Mouse (Mus musculus) embryonic facial prominence, embryonic 14.5 days (tissue): ENCODE results near the gene Homez. TPM values are rescaled to one million over a fixed set of nuclear protein-coding genes. Genes with fewer than 3 reads are reported as not detected.

Experiments used
- ATAC-seq: fragments of 200-750 bp; cut with Nextera tagmentation; 2 replicates; pipeline ENCODE4 v1.8.0; 2017; ENCODE audit warnings: low read depth, moderate number of reproducible peaks, moderate TSS enrichment
- DNase-seq: peaks from one replicate; pipeline ENCODE4 v3.0.0-alpha.2; 2015; ENCODE audit warnings: low spot score
- H3K27ac ChIP-seq: fragments of 300-500 bp; sonication (generic); replicated peaks from 2 replicates; pipeline ENCODE4 v1.5.1; 2014; ENCODE audit warnings: low read depth, mild to moderate bottlenecking, low read length, moderate library complexity
- H3K27me3 ChIP-seq: fragments of 300-500 bp; sonication (generic); replicated peaks from 2 replicates; pipeline ENCODE4 v1.6.1; 2014; ENCODE audit warnings: low read length; ENCODE audit not compliant: control insufficient read depth, insufficient read depth
- H3K36me3 ChIP-seq: fragments of 300-500 bp; sonication (generic); 2 replicates; pipeline ENCODE4 v1.6.1; 2014; ENCODE audit warnings: low read length, mixed read lengths; ENCODE audit not compliant: control insufficient read depth, insufficient read depth
- H3K4me1 ChIP-seq: fragments of 300-500 bp; sonication (generic); 2 replicates; pipeline ENCODE4 v1.6.1; 2014; ENCODE audit warnings: antibody characterized with exemption, low read length; ENCODE audit not compliant: control insufficient read depth, insufficient read depth
- H3K4me2 ChIP-seq: fragments of 300-500 bp; sonication (generic); 2 replicates; pipeline ENCODE4 v1.6.1; 2014; ENCODE audit warnings: low read depth, mild to moderate bottlenecking, low read length, moderate library complexity, mixed read lengths
- H3K4me3 ChIP-seq: fragments of 300-500 bp; sonication (generic); 2 replicates; pipeline ENCODE4 v1.5.1; 2014; ENCODE audit warnings: low read depth, mild to moderate bottlenecking, low read length
- H3K9ac ChIP-seq: fragments of 300-500 bp; sonication (generic); 2 replicates; pipeline ENCODE4 v1.6.1; 2014; ENCODE audit warnings: low read depth, mild to moderate bottlenecking, low read length, moderate library complexity, mixed read lengths
- H3K9me3 ChIP-seq: fragments of 300-500 bp; sonication (generic); 2 replicates; pipeline ENCODE4 v1.6.1; 2016; ENCODE audit warnings: low read length; ENCODE audit not compliant: control insufficient read depth
- WGBS: fragments of 180-500 bp; shearing (Covaris S2); extraction: QIAGEN DNeasy Blood & Tissue Kit; methylation state at CpG from one replicate; pipeline ENCODE4 v1.1.7; 2014; 5-methylcytosine and 5-hydroxymethylcytosine counted together
- polyA plus RNA-seq: library from polyadenylated mRNA; unstranded; fragments of >200 nt; fragmentation: Nextera tagmentation; extraction: Ambion mirVana; gene quantifications from 2 replicates; pipeline ENCODE4 v1.2.1, GENCODE M21; 2014

Gene Homez
- polyA plus RNA-seq, 1 experiment from 2014 or later = 9.1 TPM

DNA sequence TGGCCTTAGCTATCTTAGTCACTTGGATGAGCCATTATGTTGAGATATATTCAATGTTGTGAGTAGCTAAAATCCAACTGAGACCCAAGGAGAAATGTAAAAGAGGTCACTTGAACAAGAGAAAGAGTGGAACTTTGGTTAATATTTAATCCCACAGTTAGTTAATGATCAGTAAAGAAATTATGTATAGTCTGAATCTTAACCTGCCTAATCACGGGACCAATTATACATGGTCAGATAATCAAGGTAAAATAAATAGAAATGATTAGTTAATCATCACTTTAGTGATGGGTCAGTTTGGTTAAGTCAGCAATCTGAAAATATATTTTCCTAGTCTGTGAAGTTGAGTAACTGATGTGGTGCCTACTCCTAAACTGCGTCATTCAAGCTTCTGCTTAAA is 48.5 kb downstream of the Homez start:
- no peak for ATAC-seq
- no peaks in the 10 kb centered on the region for H3K9me3 ChIP-seq
- no peak overlapping the region for H3K4me2 ChIP-seq

GRCm38 (mm10) chr14:54817791-54818190 is 53.0 kb downstream of the Homez start:
- no peaks in the 10 kb centered on the region for H3K36me3 ChIP-seq
- no peak for ATAC-seq

More for the DNA sequence above, 48.5 kb downstream of the Homez start:
- Histone ChIP-seq H3K4me1 (no peaks in the 10 kb centered on the region), H3K27me3 (no peaks in the 10 kb centered on the region), H3K36me3 (no peaks in the 10 kb centered on the region), H3K4me3 (no peak overlapping the region), H3K27ac (no peak overlapping the region), H3K9ac (no peak overlapping the region)
- no peak for DNase-seq
- 82% methylated on average over 2 of the region's 2 CpGs for WGBS

DNA sequence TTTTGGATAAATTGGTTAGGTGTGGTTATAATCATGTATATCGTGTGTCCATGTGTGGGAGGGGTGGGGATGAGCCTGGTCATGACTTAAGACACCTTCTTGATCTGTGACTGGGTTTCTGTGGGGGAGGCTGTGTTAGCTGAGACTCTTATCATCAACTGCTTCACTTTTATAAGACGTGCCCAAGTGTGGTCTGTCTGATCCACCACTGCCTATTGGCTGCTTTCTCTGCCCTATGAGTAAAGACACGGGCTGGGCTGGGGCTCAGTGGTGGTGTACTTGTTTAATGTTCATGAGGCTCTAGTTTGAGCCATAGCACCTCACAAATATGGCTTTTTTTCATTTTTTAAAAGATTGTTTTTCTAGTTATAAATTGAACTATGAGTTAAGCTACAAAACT is 55.0 kb downstream of the Homez start:
- Histone ChIP-seq H3K9me3 (no peaks in the 10 kb centered on the region), H3K27me3 (no peaks in the 10 kb centered on the region), H3K27ac (no peak overlapping the region), H3K36me3 (no peaks in the 10 kb centered on the region), H3K4me1 (no peaks in the 10 kb centered on the region), H3K4me3 (no peak overlapping the region), H3K4me2 (no peak overlapping the region), H3K9ac (no peak overlapping the region)
- no peak for ATAC-seq
- no peak for DNase-seq
- 56% methylated on average over 3 of the region's 3 CpGs for WGBS

More at GRCm38 (mm10) chr14:54817791-54818190, 53.0 kb downstream of the Homez start:
- Histone ChIP-seq H3K27me3 (no peaks in the 10 kb centered on the region), H3K4me3 (no peak overlapping the region), H3K27ac (no peak overlapping the region), H3K4me1 (no peaks in the 10 kb centered on the region), H3K9ac (no peak overlapping the region), H3K4me2 (no peak overlapping the region), H3K9me3 (no peaks in the 10 kb centered on the region)
- WGBS = 41% methylated on average over 2 of the region's 2 CpGs
- DNase-seq = peak; percentile 10

GRCm38 (mm10) chr14:54813991-54814390 is 56.8 kb downstream of the Homez start, which contains the start of gene Rnf212b:
Gene Rnf212b, plus strand, starts transcription at chr14:54814141.
- H3K36me3 ChIP-seq = no peaks in the 10 kb centered on the region
- H3K4me2 ChIP-seq = no peak within 1 kb of the TSS
- ATAC-seq (no peak), DNase-seq (no peak)
- no peak within 1 kb of the TSS for H3K9ac ChIP-seq
- no peaks in the 10 kb centered on the region for H3K4me1 ChIP-seq
- WGBS = 83% methylated on average over 29 of the region's 29 CpGs
- no peak within 1 kb of the TSS for H3K27ac ChIP-seq
- no peak within 1 kb of the TSS for H3K4me3 ChIP-seq
- no peaks in the 10 kb centered on the region for H3K9me3 ChIP-seq
- H3K27me3 ChIP-seq = no peaks in the 10 kb centered on the region

DNA sequence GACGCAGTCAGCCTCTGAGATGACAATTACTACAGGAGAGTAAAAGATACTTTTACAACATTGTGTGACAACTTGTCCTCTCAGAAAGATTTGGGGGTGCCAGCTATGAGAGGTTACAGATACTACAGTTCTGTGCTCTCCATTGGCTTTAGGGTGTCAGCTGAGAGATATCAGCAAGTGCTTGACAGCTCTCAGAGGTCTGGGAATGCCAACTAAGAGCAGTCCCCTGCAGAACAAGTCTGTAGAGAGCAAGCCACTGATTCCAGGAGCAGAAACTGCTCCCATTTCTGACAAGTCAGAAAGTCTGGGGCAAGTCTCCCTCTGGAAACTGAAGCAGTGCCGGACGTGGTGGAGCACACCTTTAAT is 61.1 kb downstream of the Homez start:
- Histone ChIP-seq H3K27ac (no peak overlapping the region), H3K4me1 (no peaks in the 10 kb centered on the region), H3K27me3 (no peaks in the 10 kb centered on the region), H3K9ac (no peak overlapping the region), H3K36me3 (no peaks in the 10 kb centered on the region), H3K4me2 (no peak overlapping the region), H3K9me3 (no peaks in the 10 kb centered on the region), H3K4me3 (no peak overlapping the region)
- no peak for ATAC-seq
- DNase-seq = no peak
- WGBS = 87% methylated on average over 3 of the region's 3 CpGs

DNA sequence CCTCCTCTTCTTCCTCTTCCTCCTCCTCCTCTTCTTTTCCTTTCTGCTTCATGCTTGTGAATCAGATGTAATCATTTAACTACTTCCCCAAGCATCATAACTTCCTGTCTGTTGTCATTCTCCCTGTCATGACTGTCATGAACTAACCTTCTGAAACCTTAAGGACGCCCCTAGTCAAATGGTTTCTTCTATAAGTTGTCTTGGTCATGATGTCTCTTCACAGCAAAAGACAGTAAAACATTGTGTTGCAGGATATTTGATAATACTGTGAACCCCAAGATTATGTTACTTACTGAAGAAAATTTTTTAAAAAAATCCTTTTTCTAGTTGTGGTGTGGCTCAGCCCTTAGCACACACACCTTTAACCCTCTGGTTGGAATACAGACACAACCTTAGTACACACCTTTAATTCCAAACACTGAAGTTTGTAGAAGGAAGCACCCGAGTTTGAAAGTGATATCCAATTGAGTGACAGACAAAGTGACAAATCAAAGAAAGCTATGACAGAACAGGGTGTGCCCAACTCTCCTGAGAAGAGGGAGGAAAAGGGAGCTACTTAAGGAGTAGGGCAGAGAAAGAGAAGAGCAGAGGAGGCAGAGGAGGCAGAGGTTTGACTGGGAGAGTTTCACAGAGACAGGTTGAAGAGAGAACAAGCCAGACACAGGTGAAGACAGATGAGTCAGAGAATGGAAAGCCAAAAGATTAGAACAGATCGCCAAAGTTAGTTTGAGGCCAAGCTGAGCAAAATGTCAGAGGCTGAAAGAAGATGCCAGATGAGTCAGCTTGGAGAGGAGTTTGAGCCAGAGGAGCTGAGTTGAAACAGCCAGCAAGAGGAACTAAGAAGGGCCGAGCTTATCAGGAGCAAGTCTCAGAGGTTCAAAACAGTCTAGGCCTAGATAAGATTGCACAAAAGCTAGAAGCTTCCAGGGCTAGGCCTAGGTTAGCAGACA is 61.8 kb downstream of the Homez start:
- H3K27ac ChIP-seq = no peak overlapping the region
- DNase-seq (no peak), ATAC-seq (no peak)
- no peaks in the 10 kb centered on the region for H3K36me3 ChIP-seq
- no peaks in the 10 kb centered on the region for H3K4me1 ChIP-seq
- H3K9me3 ChIP-seq = no peaks in the 10 kb centered on the region
- H3K4me2 ChIP-seq = no peak overlapping the region
- 72% methylated on average over 4 of the region's 4 CpGs for WGBS
- no peaks in the 10 kb centered on the region for H3K27me3 ChIP-seq
- H3K9ac ChIP-seq = no peak overlapping the region
- H3K4me3 ChIP-seq = no peak overlapping the region

DNA sequence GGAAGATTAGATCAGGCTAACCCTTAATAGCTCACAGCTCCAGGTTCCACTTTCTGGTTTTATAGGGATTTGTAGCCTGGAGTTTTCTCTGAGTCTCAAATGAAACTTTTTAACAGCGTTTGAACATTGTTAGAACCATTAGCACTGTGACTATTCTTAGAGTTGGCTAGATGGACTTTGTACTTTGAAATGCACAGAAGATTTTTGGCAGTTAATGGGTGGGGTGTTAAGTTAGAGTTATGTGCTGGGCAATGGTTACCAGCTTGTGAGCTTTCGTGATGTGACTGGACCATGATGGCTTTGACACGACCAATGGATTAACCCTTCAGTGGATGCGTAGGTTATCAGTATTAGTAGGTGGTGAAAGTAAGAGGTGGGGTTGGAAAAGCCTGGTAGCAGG is 64.6 kb downstream of the Homez start:
- H3K27ac ChIP-seq = no peak overlapping the region
- DNase-seq = no peak
- no peak for ATAC-seq
- H3K36me3 ChIP-seq = no peaks in the 10 kb centered on the region
- no peak overlapping the region for H3K4me2 ChIP-seq
- no peaks in the 10 kb centered on the region for H3K4me1 ChIP-seq
- no peak overlapping the region for H3K9ac ChIP-seq
- H3K9me3 ChIP-seq = no peaks in the 10 kb centered on the region
- WGBS = 73% methylated on average over 4 of the region's 4 CpGs
- no peaks in the 10 kb centered on the region for H3K27me3 ChIP-seq
- H3K4me3 ChIP-seq = no peak overlapping the region
